Mouse (Mus musculus) erythroblast, embryonic 14.5 days (primary cell): ENCODE results near the gene Hapln4.

Experiments used
- GATA1 ChIP-seq: IDR thresholded peaks from 2 replicates; pipeline ENCODE4 v1.6.1; 2012; ENCODE audit warnings: low read length, inconsistent platforms, mixed read lengths
- TAL1 ChIP-seq: IDR thresholded peaks from 3 replicates; pipeline ENCODE4 v1.6.1; 2012; ENCODE audit warnings: low read length, inconsistent platforms, mixed read lengths

- TF ChIP-seq TAL1 (no peak), GATA1 (no peak)
Observed at GRCm38 (mm10) chr8:70129309-70129952, 46.2 kb downstream of the Hapln4 start.
